Mouse (Mus musculus): Measurements from ENCODE around the gene Olfr171. TPM values are rescaled to one million over a fixed set of nuclear protein-coding genes. Genes with fewer than 3 reads are reported as not detected.
"Not testable (repeated sequence)": the region's sequence is repeated elsewhere in the genome, so short reads cannot be mapped to it uniquely, and the experiment has no call there.

Olfr171 gene
- polyA plus RNA-seq (2012; rRNA removed), result not detected in 2 replicates

GRCm38 (mm10) chr16:19629816-19630215, at the start of gene Olfr171:
Gene Olfr171 (minus strand): TSS chr16:19629916.
- no peaks in the 10 kb centered on the region for H3K4me1 ChIP-seq (ENCODE audit: control insufficient read depth, insufficient read depth, low read length)
- H3K27ac ChIP-seq (ENCODE audit: insufficient read depth, low read depth, low read length), result no peak within 1 kb of the TSS
- H3K27me3 ChIP-seq (replicated peaks; ENCODE audit: control insufficient read depth, insufficient read depth, low read length), result no peaks in the 10 kb centered on the region
- no peak for TF ChIP-seq CTCF (conservative IDR thresholded peaks at IDR 0.05; ENCODE audit: insufficient read depth, insufficient read length, low read depth, low read length)
- TF ChIP-seq POLR2A (IDR thresholded peaks at IDR 0.05; ENCODE audit: low read depth, low read length), result no peak
- 80% methylated on average over 1 of the region's 1 CpGs for WGBS
- H3K4me3 ChIP-seq (ENCODE audit: insufficient read depth, low read depth, low read length), result no peak within 1 kb of the TSS
- no peak for DNase-seq
- no peaks in the 10 kb centered on the region for H3K36me3 ChIP-seq (ENCODE audit: control insufficient read depth, insufficient read depth, low read length)

DNA sequence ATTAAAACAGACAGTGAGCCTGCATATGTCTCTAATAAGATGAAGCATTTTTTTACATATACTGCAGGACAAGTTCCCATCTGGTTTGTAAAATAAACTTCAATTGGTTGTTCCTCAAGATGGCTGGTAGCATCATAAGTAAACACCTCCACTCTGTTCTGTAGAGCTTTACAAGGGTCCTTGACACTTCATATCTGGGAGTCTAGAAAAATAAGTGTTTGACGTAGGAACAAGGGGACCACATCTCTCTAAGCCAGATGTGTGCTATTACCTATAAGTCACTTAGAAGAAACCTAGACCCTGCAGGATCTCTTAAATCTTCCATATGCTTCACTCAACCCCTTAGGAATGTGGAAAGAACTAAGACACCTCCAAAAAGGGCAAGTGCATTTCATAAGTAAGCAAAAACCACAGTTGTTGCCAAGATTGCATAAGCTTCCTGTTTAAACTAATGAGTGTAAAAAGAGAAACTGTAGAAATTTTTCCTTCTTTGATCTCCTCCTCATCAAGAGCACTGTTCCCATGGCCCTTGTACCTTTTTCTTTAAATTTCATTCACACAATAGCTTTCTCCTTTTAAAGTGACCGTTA, 41.1 kb upstream of the Olfr171 start:
- Histone ChIP-seq H3K27me3 (replicated peaks; ENCODE audit: control insufficient read depth, insufficient read depth, low read length) (no peaks in the 10 kb centered on the region), H3K4me1 (ENCODE audit: control insufficient read depth, insufficient read depth, low read length) (no peaks in the 10 kb centered on the region), H3K27ac (ENCODE audit: insufficient read depth, low read depth, low read length) (no peak overlapping the region), H3K36me3 (ENCODE audit: control insufficient read depth, insufficient read depth, low read length) (no peaks in the 10 kb centered on the region), H3K4me3 (ENCODE audit: insufficient read depth, low read depth, low read length) (no peak overlapping the region)
- TF ChIP-seq POLR2A (IDR thresholded peaks at IDR 0.05; ENCODE audit: low read depth, low read length), result no peak
- no peak for TF ChIP-seq CTCF (conservative IDR thresholded peaks at IDR 0.05; ENCODE audit: insufficient read depth, insufficient read length, low read depth, low read length)
- 79% methylated on average over 2 of the region's 2 CpGs for WGBS
- DNase-seq, result no peak

DNA sequence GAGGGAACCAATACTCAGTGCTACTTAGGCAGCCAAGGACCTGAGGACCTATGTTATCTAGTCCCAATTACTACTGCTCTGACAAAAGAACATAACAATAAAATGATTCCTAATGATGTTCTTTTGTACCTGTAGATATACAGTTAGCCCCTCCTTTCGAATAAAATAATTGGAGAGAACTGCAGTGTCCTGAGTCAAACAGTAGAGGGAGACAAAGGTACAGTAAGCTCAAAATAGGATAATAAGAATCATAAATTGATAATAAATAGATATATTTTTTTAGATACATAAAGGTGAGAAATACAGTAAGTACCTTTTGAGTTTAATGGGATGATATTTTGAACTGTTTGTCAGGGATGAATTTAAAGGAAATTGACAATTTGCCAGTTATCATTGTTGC, 36.6 kb upstream of the Olfr171 start:
- no peak overlapping the region for H3K27ac ChIP-seq (ENCODE audit: insufficient read depth, low read depth, low read length)
- no peaks in the 10 kb centered on the region for H3K36me3 ChIP-seq (ENCODE audit: control insufficient read depth, insufficient read depth, low read length)
- TF ChIP-seq CTCF (conservative IDR thresholded peaks at IDR 0.05; ENCODE audit: insufficient read depth, insufficient read length, low read depth, low read length) (no peak), POLR2A (IDR thresholded peaks at IDR 0.05; ENCODE audit: low read depth, low read length) (no peak)
- H3K27me3 ChIP-seq (replicated peaks; ENCODE audit: control insufficient read depth, insufficient read depth, low read length), result no peaks in the 10 kb centered on the region
- DNase-seq, result no peak
- H3K4me1 ChIP-seq (ENCODE audit: control insufficient read depth, insufficient read depth, low read length), result no peaks in the 10 kb centered on the region
- 49% methylated on average over 1 of the region's 1 CpGs for WGBS
- H3K4me3 ChIP-seq (ENCODE audit: insufficient read depth, low read depth, low read length), result no peak overlapping the region

- not testable (repeated sequence) for H3K4me3 ChIP-seq (ENCODE audit: insufficient read depth, low read depth, low read length); H3K36me3 ChIP-seq (ENCODE audit: control insufficient read depth, insufficient read depth, low read length); DNase-seq; H3K4me1 ChIP-seq (ENCODE audit: control insufficient read depth, insufficient read depth, low read length); H3K27ac ChIP-seq (ENCODE audit: insufficient read depth, low read depth, low read length); H3K27me3 ChIP-seq (replicated peaks; ENCODE audit: control insufficient read depth, insufficient read depth, low read length)
- 87% methylated on average over 2 of the region's 2 CpGs for WGBS
These were observed 17.9 kb downstream of the Olfr171 start, which contains the start of gene Olfr170 for GRCm38 (mm10) chr16:19611782-19612181. Gene Olfr170 (minus strand): TSS chr16:19611882.

- no peak for DNase-seq
- no peaks in the 10 kb centered on the region for H3K27me3 ChIP-seq (replicated peaks; ENCODE audit: control insufficient read depth, insufficient read depth, low read length)
- H3K27ac ChIP-seq (ENCODE audit: insufficient read depth, low read depth, low read length), result no peak overlapping the region
- H3K36me3 ChIP-seq (ENCODE audit: control insufficient read depth, insufficient read depth, low read length), result no peaks in the 10 kb centered on the region
- 55% methylated on average over 2 of the region's 2 CpGs for WGBS
- H3K4me3 ChIP-seq (ENCODE audit: insufficient read depth, low read depth, low read length), result no peak overlapping the region
- TF ChIP-seq CTCF (conservative IDR thresholded peaks at IDR 0.05; ENCODE audit: insufficient read depth, insufficient read length, low read depth, low read length) (no peak), POLR2A (IDR thresholded peaks at IDR 0.05; ENCODE audit: low read depth, low read length) (no peak)
- H3K4me1 ChIP-seq (ENCODE audit: control insufficient read depth, insufficient read depth, low read length), result no peaks in the 10 kb centered on the region
These were observed 26.6 kb downstream of the Olfr171 start for GRCm38 (mm10) chr16:19603166-19603565.

Other genes with a start within 250 kb of the Olfr171 start
- gene Olfr165, start 206.8 kb downstream of the Olfr171 start, polyA plus RNA-seq (2012; rRNA removed), result not detected in 2 replicates
- gene Olfr166, start 146.2 kb downstream of the Olfr171 start, polyA plus RNA-seq (2012; rRNA removed), result not detected in 2 replicates
- gene Olfr167, start 107.7 kb downstream of the Olfr171 start, polyA plus RNA-seq (2012; rRNA removed), result not detected in 2 replicates
- not detected in 2 replicates for gene Olfr168, start 94.4 kb downstream of the Olfr171 start, polyA plus RNA-seq (2012; rRNA removed)
- gene Olfr169, start 58.1 kb downstream of the Olfr171 start, polyA plus RNA-seq (2012; rRNA removed), result not detected in 2 replicates
- gene Olfr170, start 18.0 kb downstream of the Olfr171 start, polyA plus RNA-seq (2012; rRNA removed), result not detected in 2 replicates
- gene Lamp3, start 76.5 kb upstream of the Olfr171 start, polyA plus RNA-seq (2012; rRNA removed), result 0.03 TPM in 1 of 2 replicates, not detected in the other
- 0.15 and 0.84 TPM in 2 replicates for gene B3gnt5, start 130.3 kb upstream of the Olfr171 start, polyA plus RNA-seq (2012; rRNA removed)

All from kidney, adult 2 months (tissue).